Mouse (Mus musculus) hindbrain, postnatal 0 days (tissue): Measurements from ENCODE around the gene Shoc2. TPM values are rescaled to one million over a fixed set of nuclear protein-coding genes. Genes with fewer than 3 reads are reported as not detected.

Experiments used
- ATAC-seq: fragments of 200-750 bp; cut with Nextera tagmentation; 2 replicates; pipeline ENCODE4 v1.8.0; 2017; ENCODE audit warnings: mild to moderate bottlenecking, moderate TSS enrichment, moderate library complexity
- DNase-seq: peaks from one replicate; pipeline ENCODE4 v3.0.0-alpha.2; 2015; ENCODE audit warnings: low spot score
- H3K27ac ChIP-seq: fragments of 300-500 bp; sonication (generic); 2 replicates; pipeline ENCODE4 v1.5.1; 2014; ENCODE audit warnings: mild to moderate bottlenecking
- H3K27me3 ChIP-seq: fragments of 300-500 bp; sonication (generic); 2 replicates; pipeline ENCODE4 v1.6.1; 2014; ENCODE audit warnings: low read length, mixed read lengths; ENCODE audit not compliant: insufficient read depth
- H3K36me3 ChIP-seq: fragments of 300-500 bp; sonication (generic); 2 replicates; pipeline ENCODE4 v1.6.1; 2014; ENCODE audit warnings: low read length, mixed read lengths; ENCODE audit not compliant: insufficient read depth
- H3K4me1 ChIP-seq: fragments of 300-500 bp; sonication (generic); 2 replicates; pipeline ENCODE4 v1.6.1; 2014; ENCODE audit warnings: antibody characterized with exemption, low read length, mixed read lengths; ENCODE audit not compliant: insufficient read depth
- H3K4me2 ChIP-seq: fragments of 300-500 bp; sonication (generic); 2 replicates; pipeline ENCODE4 v1.6.1; 2014; ENCODE audit warnings: low read depth, mild to moderate bottlenecking, low read length, moderate library complexity, mixed read lengths
- H3K4me3 ChIP-seq: fragments of 300-500 bp; sonication (generic); 2 replicates; pipeline ENCODE4 v1.5.1; 2014; ENCODE audit warnings: low read length
- H3K9ac ChIP-seq: fragments of 300-500 bp; sonication (generic); replicated peaks from 2 replicates; pipeline ENCODE4 v1.6.1; 2014; ENCODE audit warnings: mild to moderate bottlenecking, low read length, moderate library complexity, mixed read lengths
- H3K9me3 ChIP-seq: fragments of 300-500 bp; sonication (generic); 2 replicates; pipeline ENCODE4 v1.6.1; 2016; ENCODE audit warnings: low read length, mixed read lengths
- CTCF ChIP-seq: IDR thresholded peaks from 2 replicates; pipeline ENCODE4 v1.5.1; 2016; ENCODE audit warnings: antibody characterized with exemption, control low read depth, low read depth
- WGBS: fragments of 180-500 bp; shearing (Covaris S2); extraction: QIAGEN DNeasy Blood & Tissue Kit; methylation state at CpG from one replicate; pipeline ENCODE4 v1.1.7; 2014; 5-methylcytosine and 5-hydroxymethylcytosine counted together
- polyA plus RNA-seq: library from polyadenylated mRNA; unstranded; fragments of >200 nt; fragmentation: Nextera tagmentation; extraction: Ambion mirVana; gene quantifications from 2 replicates; pipeline ENCODE4 v1.2.1, GENCODE M21; 2015
- total RNA-seq: library from RNA; depleted of rRNA; stranded (reverse); fragments of >200 nt; gene quantifications from 2 replicates; pipeline ENCODE4 v1.2.3, GENCODE M21; 2014

Shoc2 gene
- total and polyA plus RNA-seq, 2 experiments from 2014 or later: 47.7 to 69.8 TPM

GRCm38 (mm10) chr19:53994276-53994675, 50.2 kb downstream of the Shoc2 start:
- WGBS: 68% methylated on average over 1 of the region's 1 CpGs
- Histone ChIP-seq H3K4me3 (no peak overlapping the region), H3K9ac (no peak overlapping the region), H3K27me3 (no peaks in the 10 kb centered on the region), H3K27ac (no peak overlapping the region), H3K9me3 (no peaks in the 10 kb centered on the region), H3K4me1 (no peaks in the 10 kb centered on the region), H3K4me2 (no peak overlapping the region), H3K36me3 (no peaks in the 10 kb centered on the region)
- TF ChIP-seq CTCF: no peak
- ATAC-seq (no peak), DNase-seq (no peak)

- 59% methylated on average over 4 of the region's 4 CpGs for WGBS
- Histone ChIP-seq H3K4me1 (no peaks in the 10 kb centered on the region), H3K36me3 (no peaks in the 10 kb centered on the region), H3K27ac (no peak overlapping the region), H3K27me3 (no peaks in the 10 kb centered on the region), H3K9me3 (no peaks in the 10 kb centered on the region), H3K9ac (no peak overlapping the region), H3K4me3 (no peak overlapping the region), H3K4me2 (no peak overlapping the region)
- DNase-seq: no peak
- no peak for TF ChIP-seq CTCF
- no peak for ATAC-seq
Measured at GRCm38 (mm10) chr19:54010973-54011372, 66.9 kb downstream of the Shoc2 start.

- no peak for TF ChIP-seq CTCF
- Histone ChIP-seq H3K4me3 (no peak overlapping the region), H3K4me2 (no peak overlapping the region), H3K27me3 (no peaks in the 10 kb centered on the region), H3K36me3 (no peaks in the 10 kb centered on the region), H3K9ac (no peak overlapping the region), H3K27ac (no peak overlapping the region), H3K4me1 (no peaks in the 10 kb centered on the region), H3K9me3 (no peaks in the 10 kb centered on the region)
- WGBS: 97% methylated on average over 5 of the region's 5 CpGs
- ATAC-seq: no peak
- DNase-seq: no peak
Measured at GRCm38 (mm10) chr19:54014999-54015398, 70.9 kb downstream of the Shoc2 start.

GRCm38 (mm10) chr19:54015503-54015902, 71.4 kb downstream of the Shoc2 start:
- no peak for ATAC-seq
- no peak for TF ChIP-seq CTCF
- 93% methylated on average over 5 of the region's 5 CpGs for WGBS

GRCm38 (mm10) chr19:54035100-54035499, 91.0 kb downstream of the Shoc2 start:
- Histone ChIP-seq H3K4me1 (no peaks in the 10 kb centered on the region), H3K9me3 (no peaks in the 10 kb centered on the region), H3K4me2 (no peak overlapping the region), H3K27ac (no peak overlapping the region), H3K27me3 (no peaks in the 10 kb centered on the region), H3K4me3 (no peak overlapping the region), H3K9ac (no peak overlapping the region), H3K36me3 (peaks cover 10% of the 10 kb centered on the region; the same call in 1 of the 2 replicates)
- no peak for TF ChIP-seq CTCF
- 80% methylated on average over 6 of the region's 6 CpGs for WGBS
- no peak for DNase-seq
- ATAC-seq: no peak

More at GRCm38 (mm10) chr19:54015503-54015902, 71.4 kb downstream of the Shoc2 start:
- Histone ChIP-seq H3K9me3 (no peaks in the 10 kb centered on the region), H3K9ac (no peak overlapping the region), H3K4me2 (no peak overlapping the region), H3K27ac (no peak overlapping the region), H3K27me3 (no peaks in the 10 kb centered on the region), H3K4me1 (no peaks in the 10 kb centered on the region), H3K4me3 (no peak overlapping the region), H3K36me3 (no peaks in the 10 kb centered on the region)
- DNase-seq: no peak

- no peak for DNase-seq
- TF ChIP-seq CTCF: no peak
- H3K9me3 ChIP-seq: no peaks in the 10 kb centered on the region
- no peak overlapping the region for H3K4me2 ChIP-seq
- 60% methylated on average over 7 of the region's 7 CpGs for WGBS
- H3K4me3 ChIP-seq: no peak overlapping the region
- H3K27me3 ChIP-seq: no peaks in the 10 kb centered on the region
- ATAC-seq: no peak
- H3K9ac ChIP-seq: no peak overlapping the region
- peaks cover 3% of the 10 kb centered on the region; the same call in 1 of the 2 replicates for H3K36me3 ChIP-seq
- H3K27ac ChIP-seq: no peak overlapping the region
- no peaks in the 10 kb centered on the region for H3K4me1 ChIP-seq
Measured at GRCm38 (mm10) chr19:54039441-54039840, 95.3 kb downstream of the Shoc2 start.

GRCm38 (mm10) chr19:54040356-54041028, 96.4 kb downstream of the Shoc2 start:
- H3K27me3 ChIP-seq: no peaks in the 10 kb centered on the region
- no peak for ATAC-seq
- no peaks in the 10 kb centered on the region for H3K9me3 ChIP-seq
- no peaks in the 10 kb centered on the region for H3K36me3 ChIP-seq
- DNase-seq: no peak
- TF ChIP-seq CTCF: no peak
- H3K4me2 ChIP-seq: no peak overlapping the region
- no peak overlapping the region for H3K4me3 ChIP-seq
- no peak overlapping the region for H3K9ac ChIP-seq
- no peak overlapping the region for H3K27ac ChIP-seq
- WGBS: 58% methylated on average over 4 of the region's 4 CpGs
- H3K4me1 ChIP-seq: no peaks in the 10 kb centered on the region
